Mouse (Mus musculus) MEL (cell line): ENCODE results near the gene Cyth2.

Experiments used
- CTCF ChIP-seq, 3 experiments: IDR thresholded peaks in 2 of 3; conservative IDR thresholded peaks in 1 of 3; 2 replicates each; pipeline ENCODE4 v1.5.1; 2011 to 2012; ENCODE audit warnings: low read length in 3 of 3, low read depth in 2 of 3, mild to moderate bottlenecking in 2 of 3, improper control_type of control experiment in 1 of 3, inconsistent platforms in 1 of 3, mixed read lengths in 1 of 3, moderate library complexity in 1 of 3; ENCODE audit not compliant: control insufficient read depth in 1 of 3, insufficient read depth in 1 of 3, poor library complexity in 1 of 3, severe bottlenecking in 1 of 3
- ELF1 ChIP-seq: IDR thresholded peaks from 2 replicates; pipeline ENCODE4 v1.6.1; 2014; ENCODE audit warnings: low read depth, mild to moderate bottlenecking, inconsistent platforms, low read length, improper control_type of control experiment, moderate library complexity
- HCFC1 ChIP-seq: IDR thresholded peaks from 2 replicates; pipeline ENCODE4 v1.6.1; 2012; ENCODE audit warnings: low read depth, mild to moderate bottlenecking, inconsistent platforms, low read length, improper control_type of control experiment, moderate library complexity
- NELFE ChIP-seq: IDR thresholded peaks from 2 replicates; pipeline ENCODE4 v1.6.1; 2011; ENCODE audit warnings: low read depth, low read length, improper control_type of control experiment
- NRF1 ChIP-seq: IDR thresholded peaks from 2 replicates; pipeline ENCODE4 v1.6.1; 2014; ENCODE audit warnings: low read depth, mild to moderate bottlenecking, inconsistent platforms, low read length, improper control_type of control experiment, moderate library complexity; ENCODE audit not compliant: poor library complexity, insufficient read depth, severe bottlenecking
- POLR2A ChIP-seq, 2 experiments: IDR thresholded peaks; 2 replicates each; pipeline ENCODE4 v1.6.1; 2011 to 2012; ENCODE audit warnings: low read length in 2 of 2, mild to moderate bottlenecking in 2 of 2, control low read depth in 1 of 2, improper control_type of control experiment in 1 of 2, low read depth in 1 of 2, moderate library complexity in 1 of 2; ENCODE audit not compliant: control insufficient read depth in 1 of 2, insufficient read depth in 1 of 2, poor library complexity in 1 of 2
- POLR2AphosphoS5 ChIP-seq: IDR thresholded peaks from 2 replicates; pipeline ENCODE4 v1.6.1; 2012; ENCODE audit warnings: low read depth, borderline replicate concordance, mild to moderate bottlenecking, inconsistent platforms, low read length, moderate library complexity, mixed read lengths
- RCOR1 ChIP-seq: IDR thresholded peaks from 2 replicates; pipeline ENCODE4 v1.6.1; 2012; ENCODE audit warnings: low read depth, mild to moderate bottlenecking, inconsistent platforms, low read length, improper control_type of control experiment
- TAL1 ChIP-seq: IDR thresholded peaks from 2 replicates; pipeline ENCODE4 v1.6.1; 2012; ENCODE audit warnings: mild to moderate bottlenecking, inconsistent platforms, low read length, moderate library complexity, mixed read lengths
- TBP ChIP-seq: IDR thresholded peaks from 2 replicates; pipeline ENCODE4 v1.8.0; 2011; ENCODE audit warnings: low read depth, low read length, improper control_type of control experiment
- TCF12 ChIP-seq: IDR thresholded peaks from 2 replicates; pipeline ENCODE4 v1.6.1; 2014; ENCODE audit warnings: low read depth, mild to moderate bottlenecking, inconsistent platforms, low read length, improper control_type of control experiment, moderate library complexity
- USF1 ChIP-seq: IDR thresholded peaks from 2 replicates; pipeline ENCODE4 v1.6.1; 2014; ENCODE audit warnings: low read depth, mild to moderate bottlenecking, inconsistent platforms, low read length, improper control_type of control experiment, moderate library complexity
- ZKSCAN1 ChIP-seq: IDR thresholded peaks from 2 replicates; pipeline ENCODE4 v1.6.1; 2012; ENCODE audit warnings: low read depth, mild to moderate bottlenecking, inconsistent platforms, low read length, improper control_type of control experiment, moderate library complexity
- ZNF384 ChIP-seq: IDR thresholded peaks from 2 replicates; pipeline ENCODE4 v1.6.1; 2012; ENCODE audit warnings: low read depth, mild to moderate bottlenecking, inconsistent platforms, low read length, improper control_type of control experiment

GRCm38 (mm10) chr7:45767500-45767899, 46.9 kb downstream of the Cyth2 start:
- peak in 1 of 3 experiments; percentile 9; a peak in 1 of 6 replicates for TF ChIP-seq CTCF (IDR thresholded peaks at IDR 0.05 in 2 of 3, conservative IDR thresholded peaks at IDR 0.05 in 1 of 3; ENCODE audit: control insufficient read depth in 1 of 3, insufficient read depth in 1 of 3, low read depth in 2 of 3, low read length in 3 of 3, poor library complexity in 1 of 3, severe bottlenecking in 1 of 3)
- TF ChIP-seq TAL1 = no peak
- no peak for TF ChIP-seq ZKSCAN1
- no peak for TF ChIP-seq USF1
- TF ChIP-seq TCF12 = no peak
- TF ChIP-seq NELFE = no peak
- TF ChIP-seq POLR2A (IDR thresholded peaks at IDR 0.05; ENCODE audit: control insufficient read depth in 1 of 2, insufficient read depth in 1 of 2, low read depth in 1 of 2, low read length in 2 of 2, poor library complexity in 1 of 2) = no peak
- no peak for TF ChIP-seq HCFC1
- no peak for TF ChIP-seq NRF1
- TF ChIP-seq ELF1 = no peak
- no peak for TF ChIP-seq TBP
- TF ChIP-seq RCOR1 = no peak
- no peak for TF ChIP-seq ZNF384
- no peak for TF ChIP-seq POLR2AphosphoS5
